Mouse (Mus musculus) neural tube, embryonic 12.5 days (tissue): Measurements from ENCODE around the gene Ncor1. TPM values are rescaled to one million over a fixed set of nuclear protein-coding genes. Genes with fewer than 3 reads are reported as not detected.
"Not testable (repeated sequence)": the region's sequence is repeated elsewhere in the genome, so short reads cannot be mapped to it uniquely, and the experiment has no call there.

Source experiments
- ATAC-seq: fragments of 200-750 bp; cut with Nextera tagmentation; 2 replicates; pipeline ENCODE4 v1.8.0; 2017; ENCODE audit warnings: low read depth, mild to moderate bottlenecking, moderate TSS enrichment, moderate library complexity; ENCODE audit not compliant: low FRiP score
- H3K27ac ChIP-seq: fragments of 300-500 bp; sonication (generic); 2 replicates; pipeline ENCODE4 v1.5.1; 2016
- H3K27me3 ChIP-seq: fragments of 300-500 bp; sonication (generic); replicated peaks from 2 replicates; pipeline ENCODE4 v1.6.1; 2016; ENCODE audit warnings: mild to moderate bottlenecking
- H3K36me3 ChIP-seq: fragments of 300-500 bp; sonication (generic); 2 replicates; pipeline ENCODE4 v1.6.1; 2016; ENCODE audit warnings: mild to moderate bottlenecking
- H3K4me1 ChIP-seq: fragments of 300-500 bp; sonication (generic); 2 replicates; pipeline ENCODE4 v1.6.1; 2016
- H3K4me2 ChIP-seq: fragments of 300-500 bp; sonication (generic); replicated peaks from 2 replicates; pipeline ENCODE4 v1.6.1; 2016; ENCODE audit warnings: mild to moderate bottlenecking
- H3K4me3 ChIP-seq: fragments of 300-500 bp; sonication (generic); 2 replicates; pipeline ENCODE4 v1.5.1; 2016
- H3K9ac ChIP-seq: fragments of 300-500 bp; sonication (generic); 2 replicates; pipeline ENCODE4 v1.6.1; 2016; ENCODE audit warnings: mild to moderate bottlenecking
- H3K9me3 ChIP-seq: fragments of 300-500 bp; sonication (generic); 2 replicates; pipeline ENCODE4 v1.6.1; 2016; ENCODE audit warnings: mild to moderate bottlenecking
- WGBS: fragments of 180-500 bp; shearing (Covaris S2); methylation state at CpG from one replicate; pipeline ENCODE4 v1.1.7; 2016; 5-methylcytosine and 5-hydroxymethylcytosine counted together
- polyA plus RNA-seq: library from polyadenylated mRNA; unstranded; fragments of >200 nt; fragmentation: Nextera tagmentation; extraction: Ambion mirVana; gene quantifications from 2 replicates; pipeline ENCODE4 v1.2.1, GENCODE M21; 2016

Ncor1 gene
- polyA plus RNA-seq, 1 experiment from 2014 or later: 201 TPM

- WGBS: 80% methylated on average over 6 of the region's 6 CpGs
- H3K27ac ChIP-seq: no peak overlapping the region
- ATAC-seq: no peak
Measured at GRCm38 (mm10) chr11:62478931-62479330, 20.6 kb upstream of the Ncor1 start.

DNA sequence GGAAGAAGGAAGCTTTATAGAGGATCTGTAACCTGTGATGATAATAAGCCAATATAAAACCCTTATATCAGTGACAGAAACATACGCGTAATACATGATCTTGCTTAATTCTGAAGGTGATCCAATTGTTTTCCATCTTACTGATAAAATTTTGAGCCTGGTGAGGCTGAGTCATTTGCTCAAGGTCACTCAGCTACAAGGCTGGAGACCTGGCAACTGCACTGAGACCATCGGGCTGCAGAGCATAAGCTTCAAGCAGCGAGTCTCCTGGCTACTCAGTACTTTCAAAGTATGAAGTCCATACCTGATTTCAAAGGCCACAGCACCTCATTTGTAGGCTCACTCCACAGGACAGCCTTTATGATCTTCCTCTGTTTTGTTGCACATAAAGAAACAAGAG, 17.8 kb upstream of the Ncor1 start:
- Histone ChIP-seq H3K27ac (no peak overlapping the region), H3K4me1 (no peaks in the 10 kb centered on the region), H3K9me3 (no peaks in the 10 kb centered on the region), H3K4me2 (no peak overlapping the region), H3K27me3 (no peaks in the 10 kb centered on the region), H3K36me3 (no peaks in the 10 kb centered on the region), H3K4me3 (no peak overlapping the region), H3K9ac (no peak overlapping the region)
- 96% methylated on average over 4 of the region's 4 CpGs for WGBS
- ATAC-seq: no peak

More at GRCm38 (mm10) chr11:62478931-62479330, 20.6 kb upstream of the Ncor1 start:
- no peak overlapping the region for H3K4me3 ChIP-seq
- H3K27me3 ChIP-seq: no peaks in the 10 kb centered on the region
- no peaks in the 10 kb centered on the region for H3K9me3 ChIP-seq
- H3K36me3 ChIP-seq: no peaks in the 10 kb centered on the region
- H3K9ac ChIP-seq: no peak overlapping the region
- H3K4me2 ChIP-seq: no peak overlapping the region
- H3K4me1 ChIP-seq: no peaks in the 10 kb centered on the region

DNA sequence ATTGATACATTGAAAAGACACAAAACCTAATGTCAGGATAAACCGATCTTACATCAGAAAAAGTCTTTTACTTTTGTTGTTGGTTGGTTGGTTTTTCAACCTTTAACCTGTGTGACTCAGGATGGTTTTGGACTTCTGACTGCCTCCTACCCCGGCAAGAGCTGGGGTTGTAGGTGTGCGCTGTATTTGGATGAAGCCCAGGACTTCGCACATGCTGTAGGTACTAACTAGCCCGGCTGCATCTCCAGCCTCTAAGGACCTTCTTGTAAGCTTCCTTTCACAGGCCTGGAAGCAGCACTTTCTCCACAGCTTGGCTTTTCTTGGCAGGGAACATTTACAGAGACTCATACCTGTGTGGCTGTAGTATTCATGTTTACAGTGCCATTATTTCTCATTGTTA, 15.2 kb upstream of the Ncor1 start:
- Histone ChIP-seq H3K27me3 (no peaks in the 10 kb centered on the region), H3K9me3 (no peaks in the 10 kb centered on the region), H3K4me1 (no peaks in the 10 kb centered on the region), H3K4me3 (no peak overlapping the region), H3K9ac (no peak overlapping the region), H3K27ac (no peak overlapping the region), H3K4me2 (no peak overlapping the region), H3K36me3 (no peaks in the 10 kb centered on the region)
- no peak for ATAC-seq
- WGBS: 98% methylated on average over 5 of the region's 5 CpGs

DNA sequence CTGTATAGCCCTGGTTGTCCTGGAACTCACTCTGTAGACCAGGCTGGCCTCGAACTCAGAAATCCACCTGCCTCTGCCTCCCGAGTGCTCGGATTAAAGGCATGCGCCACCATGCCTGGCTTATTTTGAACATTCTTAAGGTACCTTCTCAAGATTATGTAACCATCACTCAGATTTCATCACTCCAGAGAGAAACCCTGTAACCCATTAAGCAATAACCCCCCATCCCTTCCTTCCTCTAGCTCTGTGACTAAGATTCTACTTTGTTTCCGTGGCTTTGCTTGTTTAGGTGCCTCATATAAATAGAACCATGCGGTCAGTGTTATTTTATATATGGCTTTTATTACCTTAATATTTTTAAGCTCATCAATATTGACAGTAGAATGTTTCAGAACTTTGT, 12.1 kb upstream of the Ncor1 start:
- Histone ChIP-seq H3K27me3 (no peaks in the 10 kb centered on the region), H3K27ac (no peak overlapping the region), H3K9me3 (no peaks in the 10 kb centered on the region), H3K4me2 (no peak overlapping the region), H3K4me3 (no peak overlapping the region), H3K4me1 (no peaks in the 10 kb centered on the region), H3K36me3 (no peaks in the 10 kb centered on the region), H3K9ac (no peak overlapping the region)
- 96% methylated on average over 6 of the region's 6 CpGs for WGBS
- no peak for ATAC-seq

DNA sequence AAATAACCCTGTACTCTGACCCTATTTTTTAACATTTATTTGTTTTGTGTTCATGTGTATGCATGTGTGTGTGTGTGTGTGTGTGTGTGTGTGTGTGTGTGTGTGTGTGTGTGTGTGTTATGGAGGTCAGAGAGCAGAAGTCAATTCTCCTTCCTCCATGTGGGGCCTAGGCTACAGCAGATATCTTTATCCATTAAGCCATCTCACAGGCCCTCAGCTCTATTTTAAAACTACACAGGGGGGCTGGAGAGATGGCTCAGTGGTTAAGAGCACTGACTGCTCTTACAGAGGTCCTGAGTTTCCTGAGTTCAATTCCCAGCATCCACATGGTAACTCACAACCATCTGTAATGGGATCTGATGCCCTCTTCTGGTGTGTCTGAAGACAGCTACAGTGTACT, 8.9 kb upstream of the Ncor1 start:
- H3K9ac ChIP-seq, H3K4me2 ChIP-seq, H3K27ac ChIP-seq, H3K4me3 ChIP-seq, H3K9me3 ChIP-seq, H3K4me1 ChIP-seq, ATAC-seq, H3K36me3 ChIP-seq, H3K27me3 ChIP-seq: not testable (repeated sequence)

DNA sequence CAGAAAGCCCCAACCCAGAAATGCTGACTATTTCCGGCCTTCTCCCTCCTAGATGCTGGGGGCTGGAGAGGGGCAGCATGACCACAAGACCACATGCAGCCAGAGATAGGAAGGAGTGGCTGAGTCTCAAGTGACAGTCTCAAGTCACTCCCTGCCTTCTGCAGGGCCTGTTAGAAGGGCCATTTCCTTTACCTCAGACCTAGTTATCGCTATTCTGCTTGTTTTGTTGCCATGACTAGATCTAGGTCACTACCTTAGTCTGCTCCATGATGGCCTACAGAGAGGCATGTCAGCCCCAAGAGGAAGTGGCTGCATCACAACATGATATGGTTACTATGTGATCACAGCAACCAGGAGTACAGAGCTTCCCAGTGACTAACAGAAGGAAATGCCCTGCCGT, 8.2 kb upstream of the Ncor1 start:
- no peak overlapping the region for H3K27ac ChIP-seq
- H3K9me3 ChIP-seq: no peaks in the 10 kb centered on the region
- H3K9ac ChIP-seq: no peak overlapping the region
- no peaks in the 10 kb centered on the region for H3K36me3 ChIP-seq
- H3K4me1 ChIP-seq: no peaks in the 10 kb centered on the region
- H3K4me2 ChIP-seq: no peak overlapping the region
- no peak for ATAC-seq
- H3K4me3 ChIP-seq: no peak overlapping the region
- H3K27me3 ChIP-seq: no peaks in the 10 kb centered on the region
- 92% methylated on average over 3 of the region's 3 CpGs for WGBS

DNA sequence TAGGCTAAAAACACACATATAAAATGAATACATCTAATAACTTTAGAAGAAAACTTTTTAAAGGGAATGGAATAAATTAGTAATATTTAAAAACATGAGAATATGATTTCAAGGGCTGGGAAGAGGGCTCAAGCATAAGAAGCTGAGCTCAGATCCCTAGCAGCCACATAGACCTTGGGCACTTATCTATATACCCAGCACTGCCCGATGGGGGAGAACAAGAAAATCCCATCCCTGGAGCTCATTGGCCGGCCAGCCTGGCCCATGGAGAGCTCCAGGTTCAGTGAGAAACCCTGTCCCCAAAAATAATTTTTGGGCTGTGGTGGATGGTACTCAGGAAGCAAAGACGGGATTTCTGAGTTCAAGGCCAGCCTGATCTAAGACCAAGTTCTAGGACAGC, 7.5 kb upstream of the Ncor1 start:
- Histone ChIP-seq H3K4me2 (no peak overlapping the region), H3K9me3 (no peaks in the 10 kb centered on the region), H3K27me3 (no peaks in the 10 kb centered on the region), H3K27ac (no peak overlapping the region), H3K4me3 (no peak overlapping the region), H3K4me1 (no peaks in the 10 kb centered on the region), H3K36me3 (no peaks in the 10 kb centered on the region), H3K9ac (no peak overlapping the region)
- no peak for ATAC-seq
- 91% methylated on average over 3 of the region's 3 CpGs for WGBS

- Histone ChIP-seq H3K27ac (no peak overlapping the region), H3K27me3 (no peaks in the 10 kb centered on the region), H3K4me3 (no peak overlapping the region), H3K9ac (no peak overlapping the region), H3K9me3 (no peaks in the 10 kb centered on the region), H3K36me3 (no peaks in the 10 kb centered on the region), H3K4me2 (no peak overlapping the region), H3K4me1 (no peaks in the 10 kb centered on the region; the same call in 1 of the 2 replicates)
- no peak for ATAC-seq
- WGBS: 94% methylated on average over 3 of the region's 3 CpGs
Measured at GRCm38 (mm10) chr11:62464696-62465095, 6.4 kb upstream of the Ncor1 start.

DNA sequence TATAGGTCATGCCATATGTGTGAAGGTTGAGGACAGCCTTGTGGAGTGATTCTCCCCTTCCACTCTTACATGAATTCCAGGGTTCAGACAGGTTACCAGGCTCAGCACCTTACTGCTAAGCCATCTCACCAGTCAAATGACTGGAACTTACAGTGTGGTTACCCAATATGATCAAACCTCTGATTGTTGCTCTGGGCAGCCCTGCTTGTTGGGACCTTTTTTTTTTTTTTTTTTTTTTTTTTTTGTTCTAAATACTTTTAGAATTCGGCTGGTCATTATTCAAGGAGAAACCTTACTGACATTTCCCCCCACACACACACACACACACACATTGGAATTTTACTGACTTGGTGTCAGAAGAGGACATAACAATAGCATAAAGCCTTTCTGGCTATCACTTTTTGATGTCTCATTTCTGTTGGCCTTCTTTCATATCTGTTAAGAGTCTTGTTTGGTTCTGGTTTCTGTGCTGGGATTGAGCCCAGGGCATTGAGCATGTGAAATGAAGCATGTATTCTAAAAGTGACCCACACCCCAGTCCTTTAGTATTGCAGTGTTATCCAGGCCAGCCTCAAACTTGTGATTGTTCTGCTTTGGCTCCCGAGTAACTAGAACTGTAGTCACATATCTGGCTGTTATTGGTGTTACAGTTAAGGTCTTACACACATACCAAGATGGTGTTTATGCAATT, 5.0 kb upstream of the Ncor1 start:
- no peaks in the 10 kb centered on the region for H3K27me3 ChIP-seq
- WGBS: 80% methylated on average over 2 of the region's 2 CpGs

GRCm38 (mm10) chr11:62462529-62462928, 4.2 kb upstream of the Ncor1 start:
- not testable (repeated sequence) for H3K27me3 ChIP-seq, H3K4me1 ChIP-seq, H3K4me2 ChIP-seq, H3K27ac ChIP-seq, H3K4me3 ChIP-seq, H3K9ac ChIP-seq, H3K9me3 ChIP-seq, ATAC-seq, H3K36me3 ChIP-seq
- 95% methylated on average over 1 of the region's 1 CpGs for WGBS

More for the DNA sequence above, 5.0 kb upstream of the Ncor1 start:
- Histone ChIP-seq H3K36me3 (no peaks in the 10 kb centered on the region), H3K4me2 (no peak overlapping the region), H3K9me3 (no peaks in the 10 kb centered on the region), H3K4me3 (no peak overlapping the region), H3K4me1 (no peaks in the 10 kb centered on the region; the same call in 1 of the 2 replicates), H3K9ac (no peak overlapping the region), H3K27ac (no peak overlapping the region)
- no peak for ATAC-seq

DNA sequence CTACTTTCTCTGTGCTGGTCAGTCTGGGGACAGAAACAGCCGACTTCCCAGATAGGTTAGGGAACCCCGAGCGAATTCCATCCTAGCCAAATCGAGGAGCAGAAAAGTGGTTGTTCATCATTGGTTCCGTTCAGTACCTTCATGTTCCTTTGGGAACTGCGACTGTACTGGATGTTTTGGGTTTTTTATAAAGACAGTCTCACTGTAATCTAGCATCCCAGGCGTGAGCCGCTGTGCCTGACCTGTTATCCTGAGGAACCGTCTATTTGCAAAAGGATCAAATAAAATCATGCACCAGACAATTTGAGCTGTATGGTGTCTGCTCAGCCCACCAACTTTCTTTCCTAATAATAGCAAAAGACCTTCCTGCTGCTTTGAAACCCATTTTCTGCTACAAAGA, 439 bp upstream of the Ncor1 start:
- peak overlapping the region; percentile 96 for H3K4me3 ChIP-seq
- H3K27me3 ChIP-seq: no peaks in the 10 kb centered on the region
- H3K4me2 ChIP-seq: peak overlapping the region; percentile 78
- no peaks in the 10 kb centered on the region for H3K36me3 ChIP-seq
- H3K4me1 ChIP-seq: peaks cover 4% of the 10 kb centered on the region
- peak overlapping the region; percentile 99 for H3K9ac ChIP-seq
- ATAC-seq: no peak
- 2% methylated on average over 9 of the region's 9 CpGs for WGBS
- no peaks in the 10 kb centered on the region for H3K9me3 ChIP-seq
- H3K27ac ChIP-seq: peak overlapping the region; percentile 97; the same call in 1 of the 2 replicates

DNA sequence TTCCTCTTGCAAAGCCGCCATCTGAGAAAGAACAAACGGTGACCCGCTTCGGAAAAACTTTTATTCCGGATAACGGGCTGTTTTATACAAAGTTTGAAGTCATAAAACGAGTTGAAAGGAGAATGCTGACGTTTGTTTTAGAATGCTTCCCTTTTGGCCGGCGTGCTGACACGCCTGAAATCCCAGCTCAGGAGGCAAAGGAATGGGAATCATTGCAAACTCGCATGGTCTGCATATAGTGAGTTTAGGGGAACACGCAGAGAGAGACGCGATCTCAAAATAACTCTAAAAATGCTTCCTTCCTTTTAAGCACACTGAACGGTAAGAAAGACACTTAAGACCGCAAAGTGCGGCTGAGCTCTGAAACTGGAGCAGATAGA, 460 bp downstream of the Ncor1 start:
- Histone ChIP-seq H3K27me3 (no peaks in the 10 kb centered on the region), H3K4me3 (peak overlapping the region; percentile 96), H3K9ac (peak overlapping the region; percentile 99), H3K27ac (peak overlapping the region; percentile 97), H3K4me2 (peak overlapping the region; percentile 78), H3K4me1 (peaks cover 4% of the 10 kb centered on the region), H3K36me3 (no peaks in the 10 kb centered on the region), H3K9me3 (no peaks in the 10 kb centered on the region)
- under 1% methylated on average over 18 of the region's 18 CpGs for WGBS
- no peak for ATAC-seq

GRCm38 (mm10) chr11:62457241-62457890, 975 bp downstream of the Ncor1 start:
- Histone ChIP-seq H3K4me2 (peak overlapping the region; percentile 78), H3K36me3 (no peaks in the 10 kb centered on the region), H3K9me3 (no peaks in the 10 kb centered on the region), H3K9ac (peak overlapping the region; percentile 99), H3K27ac (peak overlapping the region; percentile 97), H3K4me1 (peaks cover 4% of the 10 kb centered on the region), H3K27me3 (no peaks in the 10 kb centered on the region), H3K4me3 (peak overlapping the region; percentile 96)
- peak; percentile 91 for ATAC-seq
- under 1% methylated on average over 72 of the region's 73 CpGs for WGBS
